Mouse (Mus musculus) spleen, adult 12 weeks (tissue): Measurements from ENCODE around the gene Diaph2.
"Not testable (repeated sequence)": the region's sequence is repeated elsewhere in the genome, so short reads cannot be mapped to it uniquely, and the experiment has no call there.

Experiments
- DNase-seq: peaks from one replicate; pipeline ENCODE4 v3.0.0; 2022; ENCODE audit warnings: low spot score

Diaph2 gene

GRCm38 (mm10) chrX:130287032-130287431 is 537.5 kb downstream of the Diaph2 start:
- DNase-seq, result no peak

GRCm38 (mm10) chrX:130289775-130290174 is 540.2 kb downstream of the Diaph2 start:
- DNase-seq, result no peak

- DNase-seq, result no peak
These were observed 601.4 kb downstream of the Diaph2 start for GRCm38 (mm10) chrX:130350808-130351435.

- DNase-seq, result no peak
These were observed 601.9 kb downstream of the Diaph2 start for GRCm38 (mm10) chrX:130351480-130351879.

- no peak for DNase-seq
These were observed 644.1 kb downstream of the Diaph2 start for GRCm38 (mm10) chrX:130393508-130394145.

- no peak for DNase-seq
These were observed 653.7 kb downstream of the Diaph2 start for GRCm38 (mm10) chrX:130403214-130403613.

GRCm38 (mm10) chrX:130407471-130407870 is 657.9 kb downstream of the Diaph2 start:
- DNase-seq, result not testable (repeated sequence)

- no peak for DNase-seq
These were observed 659.4 kb downstream of the Diaph2 start for GRCm38 (mm10) chrX:130408985-130409384.

GRCm38 (mm10) chrX:130423134-130423533 is 673.6 kb downstream of the Diaph2 start:
- no peak for DNase-seq

- no peak for DNase-seq
These were observed 702.4 kb downstream of the Diaph2 start for GRCm38 (mm10) chrX:130451822-130452487.

GRCm38 (mm10) chrX:130452488-130452823 is 702.9 kb downstream of the Diaph2 start:
- no peak for DNase-seq

GRCm38 (mm10) chrX:130473133-130473532 is 723.6 kb downstream of the Diaph2 start:
- no peak for DNase-seq

- no peak for DNase-seq
These were observed 731.3 kb downstream of the Diaph2 start for GRCm38 (mm10) chrX:130480877-130481276.

GRCm38 (mm10) chrX:130502680-130503464 is 753.3 kb downstream of the Diaph2 start:
- no peak for DNase-seq

GRCm38 (mm10) chrX:130503465-130503860 is 753.9 kb downstream of the Diaph2 start:
- DNase-seq, result no peak

- no peak for DNase-seq
These were observed 756.1 kb downstream of the Diaph2 start for GRCm38 (mm10) chrX:130505626-130506025.
